Mouse (Mus musculus): Measurements from ENCODE around the gene Bmp3. TPM values are rescaled to one million over a fixed set of nuclear protein-coding genes. Genes with fewer than 3 reads are reported as not detected.
A peak's percentile ranks its signal among the peaks of the same experiment; 100 is the strongest.

The Bmp3 gene
- total and polyA plus RNA-seq, 3 experiments = not detected

DNA sequence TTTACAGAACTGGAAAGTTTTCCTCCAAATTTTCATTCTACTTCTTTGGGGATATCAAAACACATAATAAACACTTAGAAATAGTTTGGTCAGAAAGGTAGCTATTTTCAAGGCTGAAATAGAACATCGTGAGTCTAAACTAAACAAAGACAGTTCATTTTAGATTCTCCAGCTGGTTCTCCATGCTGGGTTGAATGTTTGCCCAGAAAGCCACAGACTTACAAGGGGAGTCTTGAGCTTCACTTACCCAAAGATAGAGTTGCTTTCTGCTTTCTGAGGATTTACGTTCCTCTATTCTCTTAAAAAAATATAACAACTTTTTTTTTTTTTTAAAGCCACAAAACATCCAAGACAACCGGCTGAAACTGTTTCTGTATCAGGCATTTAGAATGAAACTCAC lies 40.1 kb downstream of the Bmp3 start:
- H3K36me3 ChIP-seq (replicated peaks in 1 of 2; ENCODE audit: control insufficient read depth in 1 of 2, insufficient read depth in 1 of 2, low read length in 1 of 2) = no peaks in the 10 kb centered on the region
- no peaks in the 10 kb centered on the region for H3K79me2 ChIP-seq (replicated peaks; ENCODE audit: control insufficient read depth, extremely low read depth, insufficient read depth, poor library complexity, severe bottlenecking)
- H3K27me3 ChIP-seq (replicated peaks) = no peaks in the 10 kb centered on the region
- DNase-seq (ENCODE audit: extremely low read depth) = no peak
- H3K27ac ChIP-seq (ENCODE audit: insufficient read depth, low read depth) = no peak overlapping the region
- in situ Hi-C loops (cut with MboI; ENCODE audit: low pct_ligation_motif_present, low pct_unique_long_range_greater_than_20kb, low sequenced_read_pairs) = loop anchor here (25.0 kb wide), 1 partner anchor 268 kb away; no protein-coding TSS in a partner anchor
- no peak overlapping the region for H3K9ac ChIP-seq (ENCODE audit: insufficient read depth, low read depth)
- H3K4me3 ChIP-seq (replicated peaks in 1 of 3; ENCODE audit: low read depth in 2 of 3, low read length in 2 of 3, poor library complexity in 1 of 3) = no peak overlapping the region
- no peak for TF ChIP-seq HCFC1 (IDR thresholded peaks at IDR 0.05; ENCODE audit: low read depth, low read length)
- TF ChIP-seq NRF1 (IDR thresholded peaks at IDR 0.05; ENCODE audit: low read depth, low read length) = no peak
- no peak for TF ChIP-seq JUN (IDR thresholded peaks at IDR 0.05; ENCODE audit: insufficient read depth, low read depth, low read length)
- no peak for TF ChIP-seq RAD21 (IDR thresholded peaks at IDR 0.05; ENCODE audit: low read depth, low read length)
- no peak overlapping the region for H3K4me2 ChIP-seq (ENCODE audit: insufficient read depth, low read depth, poor library complexity, severe bottlenecking)
- no peaks in the 10 kb centered on the region for H3K4me1 ChIP-seq (ENCODE audit: control insufficient read depth in 1 of 2, insufficient read depth in 2 of 2)
- dilution Hi-C loops (cut with MboI; ENCODE audit: extremely low pct_ligation_motif_present, extremely low pct_unique_long_range_greater_than_20kb, low sequenced_read_pairs) = no loop called here
- H3K9me3 ChIP-seq (replicated peaks; ENCODE audit: low read length) = no peaks in the 10 kb centered on the region

DNA sequence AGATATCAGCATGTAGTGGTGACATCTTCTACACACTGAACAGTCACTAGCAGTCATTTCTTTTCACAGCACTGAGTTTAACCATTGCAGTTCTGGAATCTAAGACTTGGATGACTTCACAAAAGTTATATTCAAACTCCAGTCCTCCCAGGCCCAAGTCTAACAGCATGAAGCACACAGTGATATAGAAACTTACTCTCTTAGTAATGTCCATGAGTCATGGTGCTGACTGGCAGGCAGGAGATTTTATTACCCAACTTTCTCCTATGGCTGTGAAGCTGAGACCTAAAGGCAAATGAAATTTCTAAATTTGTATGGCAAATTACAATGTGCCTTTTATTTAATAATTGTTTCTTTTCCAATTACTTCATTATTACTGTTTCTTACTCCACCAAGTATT lies 43.7 kb downstream of the Bmp3 start:
- no peaks in the 10 kb centered on the region for H3K79me2 ChIP-seq (replicated peaks; ENCODE audit: control insufficient read depth, extremely low read depth, insufficient read depth, poor library complexity, severe bottlenecking)
- in situ Hi-C loops (cut with MboI; ENCODE audit: low pct_ligation_motif_present, low pct_unique_long_range_greater_than_20kb, low sequenced_read_pairs) = loop anchor here (25.0 kb wide), 1 partner anchor 264 kb away; no protein-coding TSS in a partner anchor
- no peaks in the 10 kb centered on the region for H3K36me3 ChIP-seq (replicated peaks in 1 of 2; ENCODE audit: control insufficient read depth in 1 of 2, insufficient read depth in 1 of 2, low read length in 1 of 2)
- peaks cover 0 to 4% of the 10 kb centered on the region in 2 experiments; a peak in 1 of 4 replicates for H3K4me1 ChIP-seq (ENCODE audit: control insufficient read depth in 1 of 2, insufficient read depth in 2 of 2)
- no peaks in the 10 kb centered on the region for H3K27me3 ChIP-seq (replicated peaks)
- H3K4me2 ChIP-seq (ENCODE audit: insufficient read depth, low read depth, poor library complexity, severe bottlenecking) = no peak overlapping the region
- H3K9ac ChIP-seq (ENCODE audit: insufficient read depth, low read depth) = no peak overlapping the region
- no peak for TF ChIP-seq JUND (conservative IDR thresholded peaks at IDR 0.05; ENCODE audit: low read depth, low read length)
- dilution Hi-C loops (cut with MboI; ENCODE audit: extremely low pct_ligation_motif_present, extremely low pct_unique_long_range_greater_than_20kb, low sequenced_read_pairs) = no loop called here
- H3K9me3 ChIP-seq (replicated peaks; ENCODE audit: low read length) = no peaks in the 10 kb centered on the region
- no peak overlapping the region for H3K4me3 ChIP-seq (replicated peaks in 1 of 3; ENCODE audit: low read depth in 2 of 3, low read length in 2 of 3, poor library complexity in 1 of 3)
- no peak for DNase-seq (ENCODE audit: extremely low read depth)
- H3K27ac ChIP-seq (ENCODE audit: insufficient read depth, low read depth) = no peak overlapping the region

DNA sequence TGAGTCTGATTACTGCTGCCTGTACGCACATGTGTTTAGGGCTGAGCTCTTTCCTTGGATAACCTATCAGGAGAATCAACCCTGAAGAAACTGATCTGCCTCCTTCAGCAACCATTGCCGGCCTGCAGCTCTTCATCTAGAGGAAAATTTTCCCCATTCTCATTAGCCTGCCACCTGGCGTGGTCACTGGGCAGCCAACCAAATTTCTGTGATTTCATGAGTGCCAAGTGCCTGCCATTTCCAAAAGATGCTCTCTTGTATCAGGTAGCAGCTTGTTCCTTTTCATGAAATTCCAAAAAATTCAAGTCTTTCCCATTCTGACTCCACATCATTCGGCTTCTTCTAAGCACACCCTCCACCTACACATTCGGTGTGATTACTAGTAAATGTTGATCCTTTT lies 46.7 kb downstream of the Bmp3 start:
- dilution Hi-C loops (cut with MboI; ENCODE audit: extremely low pct_ligation_motif_present, extremely low pct_unique_long_range_greater_than_20kb, low sequenced_read_pairs) = no loop called here

GRCm38 (mm10) chr5:98902339-98902738 lies 48.1 kb downstream of the Bmp3 start:
- dilution Hi-C loops (cut with MboI; ENCODE audit: extremely low pct_ligation_motif_present, extremely low pct_unique_long_range_greater_than_20kb, low sequenced_read_pairs) = no loop called here
- Histone ChIP-seq H3K9me3 (replicated peaks; ENCODE audit: low read length) (peaks cover 3% of the 10 kb centered on the region), H3K27me3 (replicated peaks) (no peaks in the 10 kb centered on the region), H3K79me2 (replicated peaks; ENCODE audit: control insufficient read depth, extremely low read depth, insufficient read depth, poor library complexity, severe bottlenecking) (no peaks in the 10 kb centered on the region), H3K36me3 (replicated peaks in 1 of 2; ENCODE audit: control insufficient read depth in 1 of 2, insufficient read depth in 1 of 2, low read length in 1 of 2) (no peaks in the 10 kb centered on the region), H3K9ac (ENCODE audit: insufficient read depth, low read depth) (no peak overlapping the region), H3K27ac (ENCODE audit: insufficient read depth, low read depth) (no peak overlapping the region), H3K4me2 (ENCODE audit: insufficient read depth, low read depth, poor library complexity, severe bottlenecking) (0 out of 2 replicates have a peak overlapping the region, but pooled peaks have one; percentile 21), H3K4me1 (ENCODE audit: control insufficient read depth in 1 of 2, insufficient read depth in 2 of 2) (peaks cover 0 to 8% of the 10 kb centered on the region in 2 experiments; a peak in 1 of 4 replicates), H3K4me3 (replicated peaks in 1 of 3; ENCODE audit: low read depth in 2 of 3, low read length in 2 of 3, poor library complexity in 1 of 3) (no peak overlapping the region)
- DNase-seq (ENCODE audit: extremely low read depth) = peak; percentile 64
- in situ Hi-C loops (cut with MboI; ENCODE audit: low pct_ligation_motif_present, low pct_unique_long_range_greater_than_20kb, low sequenced_read_pairs) = no loop called here
- no peak for TF ChIP-seq POLR2AphosphoS2 (IDR thresholded peaks at IDR 0.05; ENCODE audit: low read depth, low read length)
- no peak for TF ChIP-seq MAZ (IDR thresholded peaks at IDR 0.05; ENCODE audit: low read depth, low read length)
- peak; percentile 48 to 65 for TF ChIP-seq CTCF (conservative IDR thresholded peaks at IDR 0.05 in 1 of 2, IDR thresholded peaks at IDR 0.05 in 1 of 2; ENCODE audit: low read depth in 2 of 2, low read length in 2 of 2)
- TF ChIP-seq ETS1 (conservative IDR thresholded peaks at IDR 0.05; ENCODE audit: low read depth, low read length) = no peak
- TF ChIP-seq USF2 (conservative IDR thresholded peaks at IDR 0.05; ENCODE audit: low read depth, low read length) = no peak
- TF ChIP-seq BHLHE40 (IDR thresholded peaks at IDR 0.05; ENCODE audit: low read depth, low read length) = no peak
- no peak for TF ChIP-seq GABPA (IDR thresholded peaks at IDR 0.05; ENCODE audit: insufficient replicate concordance, low read depth, low read length)
- TF ChIP-seq MEF2A (IDR thresholded peaks at IDR 0.05; ENCODE audit: borderline replicate concordance, low read depth, low read length) = no peak
- no peak for TF ChIP-seq NRF1 (IDR thresholded peaks at IDR 0.05; ENCODE audit: low read depth, low read length)
- TF ChIP-seq KAT2A (IDR thresholded peaks at IDR 0.05; ENCODE audit: insufficient replicate concordance, low read length) = no peak
- TF ChIP-seq SMC3 (IDR thresholded peaks at IDR 0.05; ENCODE audit: low read depth, low read length) = peak; percentile 69
- TF ChIP-seq ZC3H11A (IDR thresholded peaks at IDR 0.05; ENCODE audit: low read depth, low read length) = 0 out of 2 replicates have a peak, but pooled peaks have one; percentile 4
- no peak for TF ChIP-seq UBTF (IDR thresholded peaks at IDR 0.05; ENCODE audit: low read depth, low read length)
- TF ChIP-seq USF1 (IDR thresholded peaks at IDR 0.05; ENCODE audit: low read depth, low read length) = no peak

More for the DNA sequence above, 46.7 kb downstream of the Bmp3 start:
- H3K27me3 ChIP-seq (replicated peaks) = no peaks in the 10 kb centered on the region
- no peak overlapping the region for H3K9ac ChIP-seq (ENCODE audit: insufficient read depth, low read depth)
- TF ChIP-seq RAD21 (IDR thresholded peaks at IDR 0.05; ENCODE audit: low read depth, low read length) (no peak), ZKSCAN1 (IDR thresholded peaks at IDR 0.05; ENCODE audit: borderline replicate concordance, low read depth, low read length) (no peak)
- peaks cover 0 to 8% of the 10 kb centered on the region in 2 experiments; a peak in 1 of 4 replicates for H3K4me1 ChIP-seq (ENCODE audit: control insufficient read depth in 1 of 2, insufficient read depth in 2 of 2)
- H3K4me2 ChIP-seq (ENCODE audit: insufficient read depth, low read depth, poor library complexity, severe bottlenecking) = no peak overlapping the region
- H3K27ac ChIP-seq (ENCODE audit: insufficient read depth, low read depth) = no peak overlapping the region
- H3K79me2 ChIP-seq (replicated peaks; ENCODE audit: control insufficient read depth, extremely low read depth, insufficient read depth, poor library complexity, severe bottlenecking) = no peaks in the 10 kb centered on the region
- no peak overlapping the region for H3K4me3 ChIP-seq (replicated peaks in 1 of 3; ENCODE audit: low read depth in 2 of 3, low read length in 2 of 3, poor library complexity in 1 of 3)
- no peak for DNase-seq (ENCODE audit: extremely low read depth)
- in situ Hi-C loops (cut with MboI; ENCODE audit: low pct_ligation_motif_present, low pct_unique_long_range_greater_than_20kb, low sequenced_read_pairs) = no loop called here
- no peaks in the 10 kb centered on the region for H3K9me3 ChIP-seq (replicated peaks; ENCODE audit: low read length)
- no peaks in the 10 kb centered on the region for H3K36me3 ChIP-seq (replicated peaks in 1 of 2; ENCODE audit: control insufficient read depth in 1 of 2, insufficient read depth in 1 of 2, low read length in 1 of 2)
